Mouse (Mus musculus) adrenal gland, adult 10 weeks (tissue): ENCODE measurements around the gene Acot13. TPM values are rescaled to one million over a fixed set of nuclear protein-coding genes. Genes with fewer than 3 reads are reported as not detected.

Experiments used
- polyA plus RNA-seq: library from polyadenylated mRNA; stranded (reverse); fragments of 350-450 nt; fragmentation: Illumina TruSeq; extraction: RNeasy Lipid Tissue Mini Kit (QIAGEN cat#74804); gene quantifications from one replicate; pipeline ENCODE4 v1.2.3, GENCODE M21; 2014; ENCODE audit warnings: low read depth, low replicate concordance

Gene Acot13
- 73.1 TPM for polyA plus RNA-seq

GRCm38 (mm10) chr13:24831353-24832130 lies at the start of gene Acot13, which contains the start of gene Tdp2:
Acot13 (minus strand) TSS chr13:24831540.
Tdp2 (plus strand) TSS chr13:24831679.

GRCm38 (mm10) chr13:24844983-24845955 lies 13.9 kb upstream of the Acot13 start, which contains the start of gene D130043K22Rik:
D130043K22Rik (plus strand) TSS chr13:24845135.

GRCm38 (mm10) chr13:24801308-24801921 lies 29.9 kb downstream of the Acot13 start, which contains the start of gene BC005537:
BC005537 (plus strand) TSS chr13:24801657.

Other genes starting within 250 kb of the Acot13 start
- gene Ripor2, start 249.4 kb downstream of the Acot13 start, polyA plus RNA-seq: 1.5 TPM
- gene Armh2, start 90.3 kb downstream of the Acot13 start, polyA plus RNA-seq: not detected
- 22.3 TPM for gene Gmnn, start 69.6 kb downstream of the Acot13 start, polyA plus RNA-seq
- 360 TPM for gene BC005537, start 29.9 kb downstream of the Acot13 start, polyA plus RNA-seq
- 105 TPM for gene Tdp2, start 139 bp upstream of the Acot13 start, polyA plus RNA-seq
- 0.41 TPM for gene D130043K22Rik, start 13.6 kb upstream of the Acot13 start, polyA plus RNA-seq
- 24.9 TPM for gene Aldh5a1, start 106.1 kb upstream of the Acot13 start, polyA plus RNA-seq
- 1.2 TPM for gene Gpld1, start 111.6 kb upstream of the Acot13 start, polyA plus RNA-seq
- gene Mrs2, start 188.8 kb upstream of the Acot13 start, polyA plus RNA-seq: 59.4 TPM
- 0.35 TPM for gene Dcdc2a, start 224.5 kb upstream of the Acot13 start, polyA plus RNA-seq